Mouse (Mus musculus): Measurements from ENCODE around the gene Sgpl1. TPM values are rescaled to one million over a fixed set of nuclear protein-coding genes. Genes with fewer than 3 reads are reported as not detected.

Gene Sgpl1
- polyA plus RNA-seq, 1 experiment: not detected

DNA sequence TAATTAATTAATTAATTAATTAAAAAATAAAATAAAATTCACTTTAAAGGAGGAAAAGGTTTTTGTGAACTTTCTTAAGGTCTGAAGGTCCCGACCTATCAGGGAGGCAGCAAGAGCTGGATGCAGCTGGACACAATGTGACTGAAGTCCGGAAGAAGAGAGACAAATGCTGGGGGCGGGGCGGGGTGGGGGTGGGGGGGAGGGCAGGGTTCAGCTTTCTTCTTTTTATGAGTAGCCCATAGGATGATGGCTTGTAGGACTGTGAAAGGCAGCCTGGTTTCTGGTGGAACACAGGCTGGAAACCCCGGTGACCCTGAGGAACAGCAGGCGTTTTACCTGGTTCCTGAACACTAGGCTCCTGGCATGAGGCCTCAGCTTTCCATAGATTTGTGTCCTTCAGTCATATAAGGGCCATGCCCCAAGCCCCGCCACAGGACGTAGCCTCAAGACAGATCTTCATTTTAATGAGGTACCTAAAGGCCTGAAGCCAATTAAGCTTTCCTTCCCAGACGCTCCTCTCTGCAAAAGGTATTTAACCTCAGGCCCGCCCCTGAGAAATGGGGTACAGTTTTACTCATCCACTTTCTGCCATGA is 84.1 kb downstream of the Sgpl1 start:
- Histone ChIP-seq H3K27ac (ENCODE audit: insufficient read depth, low read depth, low read length) (no peak overlapping the region), H3K4me3 (ENCODE audit: insufficient read depth, low read depth, low read length) (no peak overlapping the region), H3K4me1 (ENCODE audit: control insufficient read depth, insufficient read depth, low read length) (peaks cover 12% of the 10 kb centered on the region)
- WGBS: 88% methylated on average over 10 of the region's 10 CpGs
- no peak for TF ChIP-seq POLR2A (IDR thresholded peaks at IDR 0.05; ENCODE audit: insufficient read depth, low read depth, low read length)
- TF ChIP-seq CTCF (IDR thresholded peaks at IDR 0.05; ENCODE audit: insufficient read depth, low read depth, low read length): no peak

DNA sequence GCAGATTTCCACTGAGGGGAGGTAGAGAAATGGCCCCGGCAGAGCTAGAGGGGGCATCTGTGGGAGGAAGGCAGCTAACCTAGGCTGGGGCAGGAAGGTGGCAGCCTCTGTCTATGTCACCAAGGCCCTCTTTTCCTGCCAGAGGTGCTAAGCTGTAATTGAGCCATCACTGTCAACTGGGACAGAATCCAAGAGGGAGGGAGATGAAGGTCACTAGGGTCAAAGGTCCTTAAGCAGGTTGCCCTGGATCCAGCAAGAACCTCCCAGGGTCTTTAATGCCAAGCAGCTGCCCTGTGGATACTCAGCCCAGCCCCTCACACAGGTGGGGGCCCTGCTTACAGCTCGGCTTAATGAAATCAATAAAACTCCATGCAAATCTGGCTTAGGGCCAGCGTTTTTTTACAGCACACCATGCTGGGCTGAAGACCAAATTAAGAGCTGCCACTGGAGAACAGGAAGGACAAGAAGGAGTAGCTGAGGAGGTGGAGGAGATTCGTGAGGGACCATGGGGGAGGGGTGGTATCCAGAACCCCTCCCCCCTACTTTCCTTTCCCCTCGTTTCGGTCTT is 87.9 kb downstream of the Sgpl1 start:
- no peak overlapping the region for H3K4me3 ChIP-seq (ENCODE audit: insufficient read depth, low read depth, low read length)
- peaks cover 7% of the 10 kb centered on the region for H3K4me1 ChIP-seq (ENCODE audit: control insufficient read depth, insufficient read depth, low read length)
- TF ChIP-seq CTCF (IDR thresholded peaks at IDR 0.05; ENCODE audit: insufficient read depth, low read depth, low read length) (no peak), POLR2A (IDR thresholded peaks at IDR 0.05; ENCODE audit: insufficient read depth, low read depth, low read length) (no peak)
- 35% methylated on average over 6 of the region's 6 CpGs for WGBS
- no peak overlapping the region for H3K27ac ChIP-seq (ENCODE audit: insufficient read depth, low read depth, low read length)

DNA sequence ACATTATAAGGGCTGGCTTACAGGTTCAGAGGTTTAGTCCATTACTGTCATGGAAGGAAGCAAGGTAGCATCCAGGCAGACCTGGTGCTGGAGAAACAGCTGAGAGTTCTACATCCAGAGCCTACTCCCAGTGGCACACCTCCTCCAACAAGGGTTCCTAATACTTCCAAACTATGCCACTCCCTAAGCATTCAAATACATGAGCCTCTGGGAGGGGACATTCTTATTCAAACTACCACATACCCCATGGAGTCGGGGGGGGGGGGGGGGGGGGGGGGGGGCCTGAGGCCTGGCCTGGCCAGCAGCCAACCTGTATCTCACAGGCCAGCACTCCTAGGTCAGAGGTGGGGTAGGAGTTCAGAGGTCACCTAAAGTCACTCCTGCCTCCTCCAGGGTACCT is 88.4 kb downstream of the Sgpl1 start:
- Histone ChIP-seq H3K27ac (ENCODE audit: insufficient read depth, low read depth, low read length) (no peak overlapping the region), H3K4me3 (ENCODE audit: insufficient read depth, low read depth, low read length) (no peak overlapping the region), H3K4me1 (ENCODE audit: control insufficient read depth, insufficient read depth, low read length) (peaks cover 7% of the 10 kb centered on the region)
- 13% methylated on average over 1 of the region's 1 CpGs for WGBS
- TF ChIP-seq POLR2A (IDR thresholded peaks at IDR 0.05; ENCODE audit: insufficient read depth, low read depth, low read length) (no peak), CTCF (IDR thresholded peaks at IDR 0.05; ENCODE audit: insufficient read depth, low read depth, low read length) (no peak)

DNA sequence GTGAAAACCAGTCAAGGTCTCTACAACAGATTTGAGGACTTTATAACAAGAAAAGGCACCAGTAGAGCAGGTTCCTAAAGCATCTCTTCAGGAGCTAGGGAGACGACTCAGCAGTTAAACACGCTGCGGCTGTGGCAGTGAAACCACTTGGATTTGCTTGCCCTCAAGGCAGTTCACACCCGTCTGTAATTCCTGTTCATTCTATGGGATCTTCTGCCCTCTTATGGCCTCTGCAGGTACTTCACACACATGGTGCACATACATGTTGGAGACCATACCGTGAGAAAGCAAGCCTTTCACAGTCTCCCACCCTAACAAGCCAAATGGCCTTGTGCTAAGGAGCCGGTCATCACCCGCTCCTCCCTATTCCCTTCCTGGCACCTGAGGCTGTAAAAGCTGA is 90.8 kb downstream of the Sgpl1 start:
- Histone ChIP-seq H3K27ac (ENCODE audit: insufficient read depth, low read depth, low read length) (no peak overlapping the region), H3K4me3 (ENCODE audit: insufficient read depth, low read depth, low read length) (no peak overlapping the region), H3K4me1 (ENCODE audit: control insufficient read depth, insufficient read depth, low read length) (peaks cover 7% of the 10 kb centered on the region)
- WGBS: 96% methylated on average over 7 of the region's 7 CpGs
- no peak for TF ChIP-seq POLR2A (IDR thresholded peaks at IDR 0.05; ENCODE audit: insufficient read depth, low read depth, low read length)
- no peak for TF ChIP-seq CTCF (IDR thresholded peaks at IDR 0.05; ENCODE audit: insufficient read depth, low read depth, low read length)

DNA sequence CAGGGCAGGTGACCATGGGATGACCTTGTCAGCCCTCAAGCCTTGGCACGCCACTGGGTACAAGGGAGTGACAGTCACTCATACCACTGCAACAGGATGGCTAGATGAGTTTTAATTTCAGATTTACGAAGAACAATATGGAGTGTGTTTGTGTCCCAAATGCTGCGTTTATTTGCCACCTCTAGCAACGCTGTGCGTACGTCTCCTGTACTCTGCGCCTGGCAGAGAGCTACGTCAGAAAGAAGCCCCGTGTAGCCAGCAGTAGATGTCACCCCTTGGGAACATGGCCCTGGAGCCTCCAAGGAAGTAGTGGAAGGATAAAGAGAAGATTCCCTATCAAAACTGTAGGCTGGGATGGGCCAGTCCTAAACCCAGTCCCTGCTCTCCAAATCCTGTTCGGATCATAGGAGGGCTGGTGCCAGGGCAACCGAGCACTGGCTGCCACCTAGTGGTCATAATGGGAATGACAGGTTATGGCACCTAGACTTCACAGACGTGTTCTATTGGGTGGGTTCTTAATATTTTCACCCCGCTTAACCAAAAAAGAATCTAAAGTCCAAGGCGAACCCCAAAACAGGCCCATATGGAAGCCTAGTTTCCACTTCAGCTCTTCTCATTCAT is 95.4 kb downstream of the Sgpl1 start:
- no peak overlapping the region for H3K27ac ChIP-seq (ENCODE audit: insufficient read depth, low read depth, low read length)
- H3K4me1 ChIP-seq (ENCODE audit: control insufficient read depth, insufficient read depth, low read length): no peaks in the 10 kb centered on the region
- 61% methylated on average over 14 of the region's 14 CpGs for WGBS
- TF ChIP-seq CTCF (IDR thresholded peaks at IDR 0.05; ENCODE audit: insufficient read depth, low read depth, low read length): peak; percentile 49
- no peak for TF ChIP-seq POLR2A (IDR thresholded peaks at IDR 0.05; ENCODE audit: insufficient read depth, low read depth, low read length)
- H3K4me3 ChIP-seq (ENCODE audit: insufficient read depth, low read depth, low read length): no peak overlapping the region

Other genes with a start within 250 kb of the Sgpl1 start
- not detected in 2 replicates for gene Pcbd1, start 58.4 kb downstream of the Sgpl1 start, polyA plus RNA-seq (2012; ENCODE audit: insufficient read depth, insufficient read length, low replicate concordance, missing spikeins)
- gene Tbata, start 24.3 kb upstream of the Sgpl1 start, polyA plus RNA-seq (2012; ENCODE audit: insufficient read depth, insufficient read length, low replicate concordance, missing spikeins): not detected in 2 replicates
- not detected in 2 replicates for gene Adamts14, start 125.7 kb upstream of the Sgpl1 start, polyA plus RNA-seq (2012; ENCODE audit: insufficient read depth, insufficient read length, low replicate concordance, missing spikeins)
- gene Prf1, start 150.1 kb upstream of the Sgpl1 start, polyA plus RNA-seq (2012; ENCODE audit: insufficient read depth, insufficient read length, low replicate concordance, missing spikeins): not detected in 2 replicates
- not detected in 2 replicates for gene Pald1, start 235.8 kb upstream of the Sgpl1 start, polyA plus RNA-seq (2012; ENCODE audit: insufficient read depth, insufficient read length, low replicate concordance, missing spikeins)